Mouse (Mus musculus): ENCODE measurements around the gene Zfp768. TPM values are rescaled to one million over a fixed set of nuclear protein-coding genes. Genes with fewer than 3 reads are reported as not detected.

Zfp768 gene
- polyA plus RNA-seq (2012; rRNA removed) = 18.3 and 25.5 TPM in 2 replicates

GRCm38 (mm10) chr7:127345512-127346325 is at the start of gene Zfp768:
Zfp768 (minus strand) TSS chr7:127345589.

GRCm38 (mm10) chr7:127393157-127393943 is 48.0 kb upstream of the Zfp768 start, which contains the start of gene E430018J23Rik:
E430018J23Rik (minus strand) TSS chr7:127393629.

GRCm38 (mm10) chr7:127386641-127387392 is 41.4 kb upstream of the Zfp768 start, which contains the start of gene 9130019O22Rik:
9130019O22Rik (minus strand) TSS chr7:127387166.

GRCm38 (mm10) chr7:127375271-127376245 is 30.2 kb upstream of the Zfp768 start, which contains the start of gene Zfp747:
Zfp747 (minus strand) TSS chr7:127376050.

GRCm38 (mm10) chr7:127296098-127296497 is 49.3 kb downstream of the Zfp768 start, which contains the start of gene Itgal:
Itgal (plus strand) TSS chr7:127296260.

Other genes starting within 250 kb of the Zfp768 start
- 0.27 and 0.47 TPM in 2 replicates for gene Qprt, start 223.4 kb downstream of the Zfp768 start, polyA plus RNA-seq (2012; rRNA removed)
- 0.67 and 0.77 TPM in 2 replicates for gene Spn, start 207.8 kb downstream of the Zfp768 start, polyA plus RNA-seq (2012; rRNA removed)
- 5.5 and 6.6 TPM in 2 replicates for gene Cd2bp2, start 149.5 kb downstream of the Zfp768 start, polyA plus RNA-seq (2012; rRNA removed)
- gene Tbc1d10b, start 137.1 kb downstream of the Zfp768 start, polyA plus RNA-seq (2012; rRNA removed) = 20.0 and 23.0 TPM in 2 replicates
- gene Mylpf, start 136.7 kb downstream of the Zfp768 start, polyA plus RNA-seq (2012; rRNA removed) = 11.3 and 23.7 TPM in 2 replicates
- 5.6 and 6.3 TPM in 2 replicates for gene Zfp553, start 112.5 kb downstream of the Zfp768 start, polyA plus RNA-seq (2012; rRNA removed)
- gene Sept1, start 112.5 kb downstream of the Zfp768 start, polyA plus RNA-seq (2012; rRNA removed) = 4.9 and 7.9 TPM in 2 replicates
- 57.0 and 157 TPM in 2 replicates for gene Zfp771, start 101.3 kb downstream of the Zfp768 start, polyA plus RNA-seq (2012; rRNA removed)
- 31.4 and 39.4 TPM in 2 replicates for gene Dctpp1, start 84.9 kb downstream of the Zfp768 start, polyA plus RNA-seq (2012; rRNA removed)
- gene Sephs2, start 71.5 kb downstream of the Zfp768 start, polyA plus RNA-seq (2012; rRNA removed) = 9.4 and 16.9 TPM in 2 replicates
- gene Itgal, start 49.3 kb downstream of the Zfp768 start, polyA plus RNA-seq (2012; rRNA removed) = 1.0 and 1.3 TPM in 2 replicates
- 3.3 and 4.0 TPM in 2 replicates for gene Zfp747, start 30.5 kb upstream of the Zfp768 start, polyA plus RNA-seq (2012; rRNA removed)
- 1.2 and 1.4 TPM in 2 replicates for gene 9130019O22Rik, start 41.6 kb upstream of the Zfp768 start, polyA plus RNA-seq (2012; rRNA removed)
- 2.8 and 3.5 TPM in 2 replicates for gene E430018J23Rik, start 48.0 kb upstream of the Zfp768 start, polyA plus RNA-seq (2012; rRNA removed)
- gene Zfp764, start 61.2 kb upstream of the Zfp768 start, polyA plus RNA-seq (2012; rRNA removed) = 2.2 and 2.6 TPM in 2 replicates
- gene Zfp688, start 76.5 kb upstream of the Zfp768 start, polyA plus RNA-seq (2012; rRNA removed) = 14.0 and 16.3 TPM in 2 replicates
- gene Zfp689, start 103.6 kb upstream of the Zfp768 start, polyA plus RNA-seq (2012; rRNA removed) = 1.6 and 1.9 TPM in 2 replicates
- gene Prr14, start 114.0 kb upstream of the Zfp768 start, polyA plus RNA-seq (2012; rRNA removed) = 33.3 and 47.2 TPM in 2 replicates
- 20.3 and 21.3 TPM in 2 replicates for gene Fbrs, start 133.6 kb upstream of the Zfp768 start, polyA plus RNA-seq (2012; rRNA removed)
- 5.6 and 8.6 TPM in 2 replicates for gene Srcap, start 166.4 kb upstream of the Zfp768 start, polyA plus RNA-seq (2012; rRNA removed)
- gene Gm42715, start 174.0 kb upstream of the Zfp768 start, polyA plus RNA-seq (2012; rRNA removed) = 5.0 and 5.1 TPM in 2 replicates
- gene Tmem265, start 215.8 kb upstream of the Zfp768 start, polyA plus RNA-seq (2012; rRNA removed) = 2.9 and 4.0 TPM in 2 replicates
- 20.4 and 20.7 TPM in 2 replicates for gene Phkg2, start 227.8 kb upstream of the Zfp768 start, polyA plus RNA-seq (2012; rRNA removed)
- gene Ccdc189, start 243.0 kb upstream of the Zfp768 start, polyA plus RNA-seq (2012; rRNA removed) = 1.3 and 1.7 TPM in 2 replicates
- gene Rnf40, start 243.2 kb upstream of the Zfp768 start, polyA plus RNA-seq (2012; rRNA removed) = 8.0 and 9.1 TPM in 2 replicates

Data from stomach, adult 2 months (tissue).